Mouse (Mus musculus) liver, adult 2 months (tissue): Measurements from ENCODE around the gene Kyat1.

Source experiments
- CTCF ChIP-seq: fragments of 200-500 bp; IDR thresholded peaks from 2 replicates; pipeline ENCODE4 v1.5.1; 2011; ENCODE audit warnings: low read depth, low read length, control low read depth
- POLR2A ChIP-seq: fragments of 200-500 bp; IDR thresholded peaks from 2 replicates; pipeline ENCODE4 v1.6.1; 2011; ENCODE audit warnings: low read length, control low read depth; ENCODE audit not compliant: insufficient read depth; ENCODE audit errors: extremely low read depth

DNA sequence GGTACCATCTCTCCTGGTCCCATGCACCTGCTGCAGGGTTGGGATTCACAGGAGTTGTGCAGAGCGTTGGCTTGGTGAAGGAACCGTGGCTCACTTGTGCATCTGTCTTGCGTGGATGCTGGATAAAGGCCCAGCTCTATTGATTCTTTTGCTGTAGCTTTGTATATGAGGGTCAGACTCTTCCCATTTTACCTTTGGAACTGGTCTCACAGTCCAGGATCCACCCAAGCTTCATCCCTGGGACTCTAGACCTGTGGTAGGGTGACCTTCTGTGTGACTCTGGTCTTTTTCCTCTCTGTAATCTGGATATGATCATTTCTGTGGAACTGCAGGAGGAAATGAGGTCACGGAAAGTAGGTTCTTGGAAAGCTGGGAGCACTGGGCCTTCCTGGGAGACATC, 61.2 kb downstream of the Kyat1 start:
- no peak for TF ChIP-seq POLR2A
- TF ChIP-seq CTCF = no peak
